8 mouse cellular contexts compared by ENCODE assay signal in the genomic region with DNA sequence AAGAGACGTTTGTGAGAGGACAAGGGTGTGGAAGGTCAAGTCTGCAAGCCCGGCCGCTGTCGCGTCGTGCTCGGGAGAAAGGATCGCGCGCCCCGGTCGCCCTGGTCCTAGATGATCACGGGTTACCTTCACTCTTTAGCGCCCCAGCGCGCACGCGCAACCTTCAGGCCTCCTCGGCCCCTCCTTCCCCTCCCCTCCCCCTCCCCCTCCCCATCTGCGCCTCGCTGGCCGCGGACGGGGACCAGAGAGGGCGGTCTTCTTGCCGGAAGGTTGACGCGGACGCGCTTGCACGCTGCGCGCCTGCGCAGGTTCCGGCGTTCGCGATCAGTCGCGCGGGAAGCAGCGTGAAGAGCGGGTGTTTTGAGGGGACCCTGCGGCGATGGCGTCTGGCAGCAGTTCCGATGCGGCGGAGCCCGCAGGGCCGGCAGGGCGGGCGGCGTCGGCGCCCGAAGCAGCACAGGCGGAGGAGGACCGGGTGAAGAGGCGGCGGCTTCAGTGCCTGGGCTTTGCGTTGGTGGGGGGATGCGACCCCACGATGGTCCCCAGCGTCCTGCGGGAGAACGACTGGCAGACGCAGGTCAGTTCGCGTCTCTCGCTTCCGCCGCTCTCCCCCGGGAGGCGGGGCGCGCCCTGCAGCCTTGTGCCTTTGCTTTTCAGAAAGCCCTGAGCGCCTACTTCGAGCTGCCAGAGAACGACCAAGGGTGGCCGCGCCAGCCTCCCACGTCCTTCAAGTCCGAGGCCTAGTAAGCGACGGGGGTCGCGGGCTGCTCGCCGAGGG. TPM values are rescaled to one million over a fixed set of nuclear protein-coding genes. Genes with fewer than 3 reads are reported as not detected.
DNase-seq lines count a peak whose midpoint lies in the region; ATAC-seq and TF ChIP-seq lines count a peak whose summit lies in the region.

TSS of gene Acot13 (minus strand) at position 188 of the 778 bp plus-strand sequence.
TSS of gene Tdp2 (plus strand) at position 327 of the 778 bp plus-strand sequence.

- H3K36me3 ChIP-seq in G1E (replicated peaks): peaks cover 43% of the 10 kb centered on the region
- H3K36me3 ChIP-seq in forebrain, postnatal 0 days (ENCODE audit: insufficient read depth): no peaks in the 10 kb centered on the region; the same call in 1 of the 2 replicates
- 0 out of 2 replicates have a peak, but pooled peaks cover 3% of the 10 kb centered on the region for H3K36me3 ChIP-seq in lung, embryonic 15.5 days

- H3K27me3 ChIP-seq in G1E (ENCODE audit: insufficient read depth, low read length): no peaks in the 10 kb centered on the region
- no peaks in the 10 kb centered on the region for H3K27me3 ChIP-seq in forebrain, postnatal 0 days (ENCODE audit: insufficient read depth, low read length)
- H3K27me3 ChIP-seq in lung, embryonic 15.5 days: no peaks in the 10 kb centered on the region

- 1% methylated on average over 90 of the region's 90 CpGs for WGBS in forebrain, postnatal 0 days
- under 1% methylated on average over 90 of the region's 90 CpGs for WGBS in lung, embryonic 15.5 days

- H3K4me3 ChIP-seq in G1E (ENCODE audit: low read depth, low read length): peak within 1 kb of the TSS; percentile 96
- H3K4me3 ChIP-seq in forebrain, postnatal 0 days (ENCODE audit: low read depth, low read length): peak within 1 kb of the TSS; percentile 64
- peak within 1 kb of the TSS; percentile 95 for H3K4me3 ChIP-seq in lung, embryonic 15.5 days

- no peaks in the 10 kb centered on the region for H3K9me3 ChIP-seq in G1E (replicated peaks)
- no peaks in the 10 kb centered on the region for H3K9me3 ChIP-seq in forebrain, postnatal 0 days (ENCODE audit: low read length)
- H3K9me3 ChIP-seq in lung, embryonic 15.5 days: no peaks in the 10 kb centered on the region

- peak within 1 kb of the TSS; percentile 83 for H3K4me2 ChIP-seq in forebrain, postnatal 0 days (ENCODE audit: low read depth)
- peak within 1 kb of the TSS; percentile 74 for H3K4me2 ChIP-seq in lung, embryonic 15.5 days

- peak; percentile 66 for ATAC-seq in G1E (ENCODE audit: extremely low read depth, insufficient number of reproducible peaks, low FRiP score, poor library complexity, severe bottlenecking)
- peak; percentile 99 for ATAC-seq in forebrain, postnatal 0 days
- peak; percentile 97 for ATAC-seq in lung, embryonic 15.5 days (ENCODE audit: borderline replicate concordance, extremely low read depth, low FRiP score, low TSS enrichment)

- TF ChIP-seq CTCF in G1E (IDR thresholded peaks at IDR 0.05; ENCODE audit: low read depth, low read length): no peak
- peak; percentile 27; the same call in 1 of the 2 replicates for TF ChIP-seq CTCF in forebrain, postnatal 0 days (IDR thresholded peaks at IDR 0.05; ENCODE audit: low read depth)

- DNase-seq in G1E (ENCODE audit: low spot score): peak; percentile 93
- DNase-seq in cerebellum, adult 18-20 months: peak; percentile 92 to 95
- peak; percentile 98 for DNase-seq in forebrain, postnatal 0 days
- DNase-seq in heart, postnatal 4 days: peak; percentile 96
- peak; percentile 88 to 92 for DNase-seq in layer of hippocampus, adult 8-10 months (ENCODE audit: low spot score in 2 of 2)
- peak; percentile 92 for DNase-seq in ovary, adult 18-20 months (ENCODE audit: low spot score)
- peak; percentile 98 for DNase-seq in thymus, postnatal 0 days (ENCODE audit: low spot score)

- H3K27ac ChIP-seq in forebrain, postnatal 0 days (ENCODE audit: low read depth, low read length): peak within 1 kb of the TSS; percentile 86
- H3K27ac ChIP-seq in lung, embryonic 15.5 days: peak within 1 kb of the TSS; percentile 98

- H3K4me1 ChIP-seq in G1E (ENCODE audit: insufficient read depth, low read depth, low read length): peaks cover 25% of the 10 kb centered on the region
- peaks cover 21% of the 10 kb centered on the region; the same call in 1 of the 2 replicates for H3K4me1 ChIP-seq in forebrain, postnatal 0 days (ENCODE audit: insufficient read depth)
- H3K4me1 ChIP-seq in lung, embryonic 15.5 days: peaks cover 22% of the 10 kb centered on the region

- peak within 1 kb of the TSS; percentile 90 for H3K9ac ChIP-seq in forebrain, postnatal 0 days
- peak within 1 kb of the TSS; percentile 96 for H3K9ac ChIP-seq in lung, embryonic 15.5 days

RNA-seq across cellular contexts. Expression of gene Acot13, which starts in this region (rescaled TPM):
- total RNA-seq in G1E (2014; fragmentation: Nextera tagmentation): 134 TPM in 2 replicates
- 105 and 110 TPM in 2 replicates for total RNA-seq in G1E (2017)
- 59.2 and 59.6 TPM in 2 replicates for polyA plus RNA-seq in G1E (2012)
- 25.0 and 29.1 TPM in 2 replicates for total RNA-seq in forebrain, postnatal 0 days (2014; rRNA removed)
- 74.2 and 79.4 TPM in 2 replicates for polyA plus RNA-seq in forebrain, postnatal 0 days (2015; fragmentation: Nextera tagmentation; extraction: Ambion mirVana)
- 100 to 1,000 TPM; 233 to 245 TPM for total RNA-seq in heart, postnatal 4 days (2021)
- 100 to 1,000 TPM in 2 of 4 experiments, 10 to 100 TPM in 2; 95.6 to 108 (median 98.4) TPM for total RNA-seq in layer of hippocampus, adult 8-10 months (2022)
- polyA plus RNA-seq in lung, embryonic 15.5 days (2015; fragmentation: Nextera tagmentation; extraction: Ambion mirVana): 65.4 and 68.6 TPM in 2 replicates
- 119 and 129 TPM in 2 replicates for polyA plus RNA-seq in thymus, postnatal 0 days (2015; fragmentation: Nextera tagmentation; extraction: Ambion mirVana)

RNA-seq across cellular contexts. Expression of gene Tdp2, which starts in this region (rescaled TPM):
- total RNA-seq in G1E (2014; fragmentation: Nextera tagmentation): 84.6 and 95.5 TPM in 2 replicates
- 88.5 and 89.3 TPM in 2 replicates for total RNA-seq in G1E (2017)
- polyA plus RNA-seq in G1E (2012): 49.6 and 77.6 TPM in 2 replicates
- total RNA-seq in forebrain, postnatal 0 days (2014; rRNA removed): 39.2 and 45.4 TPM in 2 replicates
- 31.4 and 31.7 TPM in 2 replicates for polyA plus RNA-seq in forebrain, postnatal 0 days (2015; fragmentation: Nextera tagmentation; extraction: Ambion mirVana)
- 10 to 100 TPM; 16.9 to 21.0 TPM for total RNA-seq in heart, postnatal 4 days (2021)
- 10 to 100 TPM; 24.3 to 29.5 (median 25.4) TPM for total RNA-seq in layer of hippocampus, adult 8-10 months (2022)
- polyA plus RNA-seq in lung, embryonic 15.5 days (2015; fragmentation: Nextera tagmentation; extraction: Ambion mirVana): 57.6 and 58.9 TPM in 2 replicates
- 54.3 and 60.2 TPM in 2 replicates for polyA plus RNA-seq in thymus, postnatal 0 days (2015; fragmentation: Nextera tagmentation; extraction: Ambion mirVana)

Comparison
In these comparisons a context has a peak if more than half of its experiments do, and no peak if none do; other contexts are left out.
1. Peak in every context shown above with its lines: DNase-seq, ATAC-seq, H3K4me3 ChIP-seq and H3K27ac ChIP-seq.